1 mouse cellular context compared by ENCODE assay signal in genomic region chr5:53524831-53525230, GRCm38 (mm10).
TF ChIP-seq lines count a peak whose summit lies in the region.

No protein-coding gene starts in this region.

TF ChIP-seq in CH12.LX, 34 proteins besides CTCF, POLR2A, EP300 and RAD21 (continued from another document):
- no peak for TF ChIP-seq ETS1 (conservative IDR thresholded peaks at IDR 0.05; ENCODE audit: low read depth, low read length)
